Mouse (Mus musculus) cortical plate, adult 2 months (tissue): ENCODE measurements around the gene Sema3c.

Experiments
- CTCF ChIP-seq: fragments of 200-500 bp; IDR thresholded peaks from 2 replicates; pipeline ENCODE4 v1.5.1; 2011; ENCODE audit warnings: mild to moderate bottlenecking, control low read depth, low read length; ENCODE audit not compliant: insufficient read depth; ENCODE audit errors: extremely low read depth
- POLR2A ChIP-seq: fragments of 200-500 bp; IDR thresholded peaks from 2 replicates; pipeline ENCODE4 v1.6.1; 2011; ENCODE audit warnings: mild to moderate bottlenecking, low read length, control low read depth; ENCODE audit not compliant: insufficient read depth; ENCODE audit errors: extremely low read depth

DNA sequence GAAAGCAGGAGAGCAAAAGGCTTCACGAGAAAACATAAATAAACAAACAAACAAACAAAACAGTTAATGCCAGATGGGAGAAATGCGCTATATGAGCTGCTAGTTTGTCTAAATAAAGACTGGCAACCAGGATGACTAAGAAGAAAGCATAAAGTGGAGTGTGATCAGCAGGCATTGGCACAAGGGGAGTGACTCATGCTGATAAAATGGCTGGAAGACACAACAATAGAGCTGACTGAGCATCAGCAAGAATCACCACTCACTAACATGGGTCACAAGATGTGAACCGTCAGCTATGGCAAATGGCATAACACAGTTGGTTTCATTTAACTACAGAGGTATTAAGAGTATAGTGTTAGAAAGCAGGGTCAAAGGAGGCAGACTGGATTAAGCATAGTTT, 174.2 kb downstream of the Sema3c start:
- no peak for TF ChIP-seq CTCF
- TF ChIP-seq POLR2A: no peak
